Mouse (Mus musculus) layer of hippocampus, adult 8-10 months (tissue): Measurements from ENCODE around the gene Grin3a. TPM values are rescaled to one million over a fixed set of nuclear protein-coding genes. Genes with fewer than 3 reads are reported as not detected.
A peak's percentile ranks its signal among the peaks of the same experiment; 100 is the strongest.
"Not testable (repeated sequence)": the region's sequence is repeated elsewhere in the genome, so short reads cannot be mapped to it uniquely, and the experiment has no call there.

Experiments used
- DNase-seq, 2 experiments: peaks; one replicate each; pipeline ENCODE4 v3.0.0; 2022; ENCODE audit warnings: low spot score in 2 of 2
- total RNA-seq, 4 experiments: library from RNA; stranded (reverse); gene quantifications; 2 replicates each; pipeline ENCODE4 v1.2.4; 2022

Grin3a gene
- total RNA-seq, 4 experiments from 2014 or later: 32.5 to 34.5 (median 33.4) TPM

DNA sequence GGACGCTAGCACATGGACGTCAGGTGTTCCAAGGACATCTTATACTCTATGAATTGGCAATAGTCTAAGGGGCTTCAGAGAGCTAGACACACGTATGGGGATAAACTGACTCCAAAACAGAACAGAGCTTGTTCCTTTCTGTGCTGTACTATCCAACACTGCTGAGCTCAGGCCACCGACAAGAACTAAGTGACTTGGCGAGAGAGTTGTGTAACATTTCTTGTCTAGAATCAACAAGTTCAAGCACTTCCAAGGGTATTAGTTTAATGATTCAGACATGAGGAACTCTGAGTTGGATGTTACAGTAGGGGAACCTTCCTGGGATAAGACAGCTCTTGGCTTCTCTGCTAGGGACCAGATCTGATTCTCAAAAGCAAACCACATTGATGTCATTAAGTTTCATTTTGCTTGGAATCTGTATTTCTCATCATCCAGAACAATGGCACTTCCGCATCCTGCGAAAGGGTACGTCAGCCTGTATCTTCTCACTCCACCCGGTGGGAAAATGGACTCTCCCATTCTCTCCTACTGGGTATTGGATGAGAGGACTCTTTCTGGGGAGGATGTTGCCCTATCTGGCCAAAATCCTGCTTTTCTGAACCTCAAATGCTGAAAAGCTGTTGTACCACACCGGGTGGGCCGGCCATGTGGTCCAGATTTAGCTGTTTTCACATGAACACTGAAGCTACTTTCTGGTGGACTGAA, 165.2 kb downstream of the Grin3a start:
- no peak for DNase-seq

DNA sequence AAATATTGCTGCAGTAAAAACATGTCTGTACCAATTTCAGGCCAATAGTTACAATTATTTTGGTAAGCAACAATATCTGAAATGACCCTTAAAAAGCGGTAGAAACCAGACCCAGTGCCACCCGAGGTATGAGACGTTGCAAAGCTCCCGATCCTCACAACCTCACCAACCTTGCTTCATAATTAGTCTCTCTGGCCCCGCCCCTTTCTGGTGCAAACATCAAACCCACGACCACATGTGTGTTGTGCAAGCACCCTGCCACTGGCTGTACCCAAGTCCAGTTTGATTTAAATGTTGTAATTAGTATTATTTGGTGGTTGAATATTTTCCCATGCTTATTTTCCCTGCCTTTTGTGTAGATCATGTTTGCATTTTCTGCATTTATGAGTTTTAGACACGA, 168.8 kb downstream of the Grin3a start:
- no peak for DNase-seq

DNA sequence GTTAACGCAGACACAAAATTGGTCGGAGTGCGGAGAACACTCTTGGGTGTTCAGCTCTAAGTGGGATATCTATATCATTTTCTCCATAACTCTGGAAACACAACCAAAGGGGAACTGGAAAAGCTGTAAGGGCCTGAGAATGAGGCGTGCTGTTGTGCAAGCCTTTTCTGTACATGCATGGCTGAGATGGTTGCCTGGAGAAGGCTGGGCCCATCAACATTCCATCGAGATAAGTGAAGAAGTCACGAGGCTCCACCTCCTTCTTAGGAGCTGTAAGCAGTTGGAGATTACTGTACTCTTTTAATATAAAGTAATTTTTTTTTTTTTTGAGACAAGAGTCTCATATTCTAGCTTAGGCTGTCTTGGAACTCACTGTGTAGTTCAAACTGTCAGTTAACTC, 169.5 kb downstream of the Grin3a start:
- DNase-seq: no peak

DNA sequence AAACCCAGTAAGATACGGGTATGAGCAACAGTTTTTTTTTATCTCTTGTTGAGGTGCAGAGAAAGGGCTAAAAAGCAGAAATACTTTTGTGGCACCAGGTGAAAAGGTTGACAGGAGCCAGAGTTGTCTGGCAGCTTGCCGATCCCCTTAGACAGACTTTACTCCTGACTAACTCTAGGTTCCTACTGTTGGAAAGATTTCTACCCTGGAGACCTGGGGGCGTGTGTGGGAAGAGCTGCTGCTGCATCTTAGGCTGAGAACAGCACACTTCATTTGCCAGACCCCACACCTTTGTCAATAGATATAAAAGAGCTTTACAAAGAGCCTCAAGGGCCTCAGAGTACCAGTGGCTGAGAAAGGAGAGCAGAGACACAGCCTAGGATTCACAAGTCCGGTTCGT, 180.7 kb downstream of the Grin3a start:
- DNase-seq: no peak

DNA sequence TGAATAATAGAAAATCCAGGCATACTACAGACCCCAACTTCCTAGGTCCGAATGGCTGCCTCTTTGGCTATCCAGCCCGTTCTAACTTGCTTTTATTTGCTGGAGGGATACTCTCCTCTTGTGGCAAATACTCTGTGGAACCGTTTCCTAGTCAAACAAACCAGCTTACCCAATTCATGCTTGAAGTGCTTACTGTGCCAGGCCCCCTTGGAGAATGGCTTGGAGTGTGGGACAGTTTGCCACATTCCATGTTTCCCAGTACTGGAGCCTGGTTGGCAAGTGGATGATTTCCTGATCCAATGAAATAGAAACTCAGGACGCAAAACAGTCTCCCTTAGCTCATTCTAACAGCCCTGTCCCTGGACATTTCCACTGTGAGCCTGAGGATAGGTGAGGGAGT, 183.3 kb downstream of the Grin3a start:
- no peak for DNase-seq

DNA sequence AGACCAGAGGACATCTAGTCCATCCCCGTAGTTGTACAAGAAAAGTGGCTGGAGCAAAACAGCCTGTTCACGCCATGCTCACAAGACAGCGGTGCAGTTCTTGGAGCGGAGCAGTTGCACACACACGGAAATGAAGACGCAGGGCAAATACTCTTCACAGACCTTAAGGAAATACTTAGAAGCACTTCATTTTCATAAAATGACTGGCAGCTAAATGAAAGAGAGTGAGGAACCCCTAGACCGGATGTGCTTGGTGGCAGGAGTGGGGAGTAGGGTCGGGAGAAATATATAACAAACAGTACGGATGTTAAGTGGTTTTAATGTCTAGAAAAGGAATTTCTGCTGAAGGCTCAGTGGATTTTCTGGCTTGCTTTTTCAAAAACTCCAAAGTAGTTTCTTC, 183.9 kb downstream of the Grin3a start:
- no peak for DNase-seq

DNA sequence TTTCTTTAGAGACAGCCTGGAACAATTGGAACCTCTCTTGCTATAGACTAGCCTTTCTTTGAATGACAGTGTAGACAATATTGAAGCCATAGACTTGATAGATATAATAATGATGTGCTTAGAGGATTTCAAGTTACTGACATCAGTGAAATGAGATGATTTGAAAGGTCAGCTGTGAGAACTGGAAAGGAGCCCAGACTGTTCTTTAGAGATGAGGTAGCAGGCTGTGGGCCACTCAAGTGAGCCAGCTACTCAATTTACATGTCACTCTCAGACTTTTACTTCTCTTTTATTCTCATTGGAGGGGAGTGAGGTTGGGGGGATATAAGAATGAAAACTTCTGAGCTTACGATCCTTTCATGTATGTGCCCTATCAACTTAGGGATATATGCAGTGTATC, 186.1 kb downstream of the Grin3a start:
- no peak for DNase-seq

DNA sequence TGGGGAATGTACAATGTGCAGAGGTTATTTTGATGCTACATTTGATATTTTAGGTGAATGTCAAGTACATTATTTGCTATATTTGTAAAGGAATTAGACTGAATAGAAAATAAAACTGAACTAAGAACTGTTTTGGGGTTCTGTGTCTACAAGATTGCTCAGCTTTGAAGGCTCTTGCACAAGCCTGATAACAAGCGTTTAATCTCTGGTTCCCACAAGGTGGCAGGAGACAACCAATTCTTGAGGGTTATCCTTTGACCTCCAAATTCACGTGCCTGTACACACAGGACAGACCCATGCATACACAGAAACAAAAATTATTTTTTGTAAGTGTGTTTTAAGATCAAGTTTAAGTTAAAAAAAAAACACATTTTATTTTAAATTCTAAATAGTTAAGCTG, 205.6 kb downstream of the Grin3a start:
- no peak for DNase-seq

DNA sequence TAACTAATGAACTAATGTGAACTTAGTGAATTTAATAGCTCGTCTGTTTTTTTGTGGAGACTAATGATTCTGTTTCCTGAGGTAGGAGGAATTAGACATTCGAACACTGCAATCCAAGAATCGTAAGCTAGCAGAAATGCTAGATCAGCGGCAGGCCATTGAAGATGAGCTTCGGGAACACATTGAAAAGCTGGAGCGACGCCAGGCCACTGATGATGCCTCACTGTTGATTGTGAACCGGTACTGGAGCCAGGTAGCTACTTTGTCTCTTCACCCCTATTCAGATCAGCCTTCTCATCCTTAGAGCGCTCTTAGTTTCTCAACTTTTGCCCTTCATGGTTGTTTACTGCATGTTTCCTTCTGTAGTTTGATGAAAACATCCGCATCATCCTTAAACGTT, 207.7 kb downstream of the Grin3a start:
- no peak for DNase-seq

DNA sequence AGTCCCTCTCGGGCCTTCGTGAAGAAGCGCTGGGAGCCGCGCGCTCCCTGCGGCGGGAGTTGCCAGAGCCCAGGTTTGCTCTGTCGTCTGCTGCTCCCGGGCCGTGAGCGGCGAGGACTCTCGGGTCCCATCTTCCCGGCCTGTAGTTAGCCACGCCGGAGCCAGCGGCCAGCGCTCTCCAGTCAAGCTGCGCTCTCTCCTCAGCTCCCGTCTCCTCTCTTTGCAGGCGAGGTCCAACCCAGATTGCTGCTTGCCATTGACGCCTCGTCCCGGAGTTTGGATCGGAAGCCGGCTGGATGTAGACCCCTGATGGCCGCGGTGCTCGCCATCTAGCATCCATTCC, 213.4 kb downstream of the Grin3a start:
- no peak for DNase-seq

DNA sequence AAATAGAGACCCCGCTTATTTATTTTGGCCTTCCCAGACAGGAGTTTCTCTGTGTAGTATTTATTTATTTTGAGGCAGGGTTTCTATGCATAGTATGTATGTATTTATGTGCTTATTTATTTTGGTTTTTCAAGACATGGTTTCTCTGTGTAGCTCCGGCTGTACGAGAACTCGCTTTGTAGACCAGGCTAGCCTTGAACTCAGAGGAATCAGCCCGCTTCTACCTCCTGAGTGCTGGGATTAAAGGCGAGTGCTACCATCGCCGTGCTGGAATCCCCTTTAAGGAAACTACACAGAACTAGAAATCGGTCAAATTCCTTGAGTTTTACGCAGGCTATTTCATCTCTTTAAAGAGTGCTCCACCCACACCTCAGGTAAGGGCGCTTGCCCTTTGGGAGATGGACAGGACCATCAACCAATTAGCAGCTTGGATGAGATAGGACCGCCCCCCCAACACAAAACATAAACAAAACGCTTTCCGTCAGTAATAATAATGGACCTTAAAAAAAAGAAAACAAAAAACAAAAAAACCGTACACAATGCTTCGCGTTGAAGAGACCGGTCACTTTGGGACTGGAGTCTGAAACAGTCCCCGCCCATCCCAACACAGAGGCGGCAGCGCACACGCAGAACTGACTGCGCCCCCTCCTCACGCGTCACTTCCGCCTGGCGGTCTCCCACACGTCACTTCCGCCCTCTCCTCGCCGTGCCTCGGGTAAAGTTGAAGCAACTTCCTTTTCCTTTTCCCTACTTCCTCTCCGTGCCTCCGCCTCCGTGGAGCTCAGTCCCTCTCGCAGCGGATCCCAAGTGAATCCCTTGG, 214.0 kb downstream of the Grin3a start, which contains the start of gene Rnf20:
Rnf20 (plus strand) TSS at position 688 of the 820 bp plus-strand sequence.
- peak; percentile 95 to 96 for DNase-seq

DNA sequence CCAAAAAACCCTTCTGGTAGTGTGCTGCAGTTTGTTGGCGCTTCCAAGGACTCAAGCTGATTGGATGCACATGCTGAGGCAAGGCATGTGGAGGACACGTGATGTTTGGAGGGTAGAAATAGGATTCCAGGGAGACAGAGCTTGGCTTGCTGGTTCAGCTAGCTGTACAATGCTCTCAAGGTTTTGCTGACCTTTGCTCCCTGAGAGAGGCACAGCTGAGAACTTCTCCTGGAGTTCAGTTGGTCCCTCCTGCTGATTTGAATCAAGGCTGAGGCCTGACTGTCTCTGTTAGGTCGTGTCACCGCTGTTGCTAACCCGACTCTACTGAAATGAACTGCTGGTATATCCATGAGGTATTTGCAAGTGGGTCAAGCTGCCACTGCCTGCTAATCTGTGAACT, 216.6 kb downstream of the Grin3a start:
- DNase-seq: no peak

DNA sequence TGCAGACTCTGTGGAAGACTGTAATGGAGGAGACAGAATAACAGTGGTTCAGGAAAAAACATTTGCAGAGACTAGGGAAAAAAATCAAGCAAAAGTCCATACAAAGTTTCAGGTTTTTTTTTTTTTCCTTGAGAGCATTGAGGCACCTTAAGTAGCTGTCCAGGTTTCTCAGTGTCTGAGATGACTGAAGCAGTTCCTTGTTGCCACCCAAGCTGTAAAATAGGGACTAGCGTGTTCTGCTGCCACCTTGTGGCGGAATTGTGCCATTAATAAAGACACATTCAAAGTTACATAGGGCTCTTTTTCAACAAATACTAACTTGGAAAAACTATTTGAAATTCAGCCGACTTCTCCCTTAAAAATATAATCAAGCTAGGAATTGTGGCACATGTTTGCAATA, 218.6 kb downstream of the Grin3a start:
- DNase-seq: peak; percentile 61 to 85

DNA sequence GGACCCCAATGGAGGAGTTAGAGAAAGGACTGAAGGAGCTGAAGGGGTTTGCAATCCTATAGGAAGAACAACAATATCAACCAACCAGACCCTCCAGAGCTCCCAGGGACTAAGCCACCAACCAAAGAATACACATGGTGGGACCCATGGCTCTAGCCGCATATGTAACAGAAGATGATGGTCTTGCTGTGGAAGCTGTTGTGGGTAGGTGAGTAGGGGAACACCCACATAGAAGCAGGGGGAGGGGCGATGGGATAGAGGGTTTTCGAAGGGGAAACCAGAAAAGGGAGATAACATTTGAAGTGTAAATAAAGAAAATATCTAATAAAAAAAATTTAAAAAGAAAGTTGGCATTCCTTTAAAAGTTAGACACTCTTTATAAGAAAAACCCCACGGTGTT, 220.6 kb downstream of the Grin3a start:
- not testable (repeated sequence) for DNase-seq

DNA sequence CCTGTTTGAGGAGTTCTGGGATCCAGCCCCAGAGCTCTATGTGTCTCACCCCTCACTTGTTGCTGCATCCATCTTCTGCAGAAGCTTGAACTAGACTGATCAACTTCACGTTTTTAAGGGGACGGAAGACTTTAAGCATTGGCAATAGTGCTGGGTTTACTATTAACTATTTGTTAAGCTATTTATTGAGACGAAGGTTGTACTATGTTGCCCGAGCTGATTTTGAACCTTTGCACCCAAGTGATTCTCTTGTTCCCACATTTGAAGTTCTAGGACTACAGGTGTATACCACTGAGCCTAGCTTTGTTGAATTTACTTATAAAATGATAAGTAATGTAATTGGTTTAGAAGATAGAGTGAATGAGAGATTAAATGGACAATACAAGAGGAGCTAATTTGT, 221.6 kb downstream of the Grin3a start:
- DNase-seq: no peak

DNA sequence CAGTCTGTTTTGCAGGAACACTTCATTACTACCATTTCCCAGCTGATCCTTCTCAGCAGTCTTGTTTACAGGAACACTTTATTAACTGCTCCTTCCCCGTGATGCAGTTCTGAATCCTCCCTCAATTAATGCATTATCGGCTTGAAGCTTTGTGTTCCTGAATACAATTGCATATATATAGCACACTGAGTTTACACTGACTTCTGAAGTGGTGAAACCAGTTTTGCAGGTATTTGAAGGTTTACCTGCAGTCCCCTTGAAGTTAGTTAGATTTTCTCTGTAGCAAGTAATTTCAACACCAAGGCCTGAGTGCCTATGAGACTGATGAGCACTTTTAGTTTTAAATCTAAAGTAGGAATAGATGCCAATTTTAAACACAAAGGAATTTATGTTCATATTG, 223.3 kb downstream of the Grin3a start:
- DNase-seq: no peak

DNA sequence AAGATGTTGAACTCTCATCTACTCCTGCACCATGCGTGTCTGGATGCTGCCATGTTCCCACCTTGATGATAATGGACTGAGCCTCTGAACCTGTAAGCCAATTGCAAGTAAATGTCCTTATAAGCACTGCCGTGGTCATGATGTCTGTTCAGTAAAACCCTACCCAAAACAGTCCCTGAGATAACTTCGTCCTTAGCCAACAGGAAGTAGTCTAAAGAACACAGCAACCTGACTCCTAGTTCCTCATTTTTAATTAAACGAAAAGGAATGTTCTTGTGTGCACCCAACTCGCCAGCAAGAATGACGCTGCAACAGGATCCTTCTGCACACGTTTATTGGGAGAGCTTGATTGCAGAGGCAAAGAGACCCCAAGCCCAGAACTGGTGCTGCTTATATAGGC, 225.7 kb downstream of the Grin3a start:
- not testable (repeated sequence) for DNase-seq

DNA sequence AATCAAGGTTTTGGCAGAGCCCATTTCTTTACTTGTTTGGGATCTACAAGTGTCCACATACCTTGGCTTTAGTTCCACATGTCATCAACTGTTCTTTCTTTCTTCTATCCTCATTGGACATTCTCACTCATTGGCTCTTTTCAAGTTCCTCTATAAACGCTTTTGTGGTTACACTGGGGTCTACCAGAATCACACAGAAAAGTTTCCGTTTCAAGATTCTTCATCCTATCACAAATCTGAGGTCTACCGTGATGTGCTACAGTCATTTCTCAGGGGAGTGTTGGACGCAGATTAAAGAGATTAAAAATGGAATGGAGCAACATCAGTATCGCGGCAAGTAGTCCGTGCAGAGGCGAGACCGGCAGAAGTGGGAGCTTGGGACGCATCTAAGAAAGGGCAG, 228.6 kb downstream of the Grin3a start:
- DNase-seq: no peak

Other genes with a start within 250 kb of the Grin3a start
- 10 to 100 TPM; 68.9 to 76.0 (median 69.6) TPM for gene Tmem246, start 247.9 kb downstream of the Grin3a start, total RNA-seq
- gene Rnf20, start 213.7 kb downstream of the Grin3a start, total RNA-seq: 10 to 100 TPM; 69.0 to 90.0 (median 83.4) TPM
- gene Ppp3r2, start 163.7 kb downstream of the Grin3a start, total RNA-seq: 1 to 10 TPM in 1 of 4 experiments, under 1 TPM in 3; 0.58 to 1.2 (median 0.70) TPM